ENCODE assay signal across 16 mouse cellular contexts in the genomic region with DNA sequence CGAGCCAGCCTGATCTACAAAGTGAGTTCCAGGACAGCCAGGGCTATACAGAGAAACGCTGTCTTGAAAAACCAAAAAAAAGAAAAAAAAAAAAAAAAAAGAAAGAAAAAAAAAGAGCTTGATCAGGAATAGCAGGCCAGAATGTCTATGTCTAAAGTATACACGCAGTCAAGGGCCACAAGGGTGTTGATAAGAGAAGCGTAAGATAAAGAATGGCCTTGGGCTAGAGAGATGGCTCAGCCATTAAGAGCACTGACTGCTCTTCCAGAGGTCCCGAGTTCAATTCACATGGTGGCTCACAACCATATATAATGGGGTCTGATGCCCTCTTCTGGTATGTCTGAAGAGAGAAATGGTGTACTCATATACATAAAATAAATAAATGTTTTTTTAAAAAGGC. TPM values are rescaled to one million over a fixed set of nuclear protein-coding genes. Genes with fewer than 3 reads are reported as not detected.
"Had no signal": no experiment of that assay in that cellular context is flagged by ENCODE, and none has a peak within 500 bp of the region (broad histone marks: within the 10 kb centered on the region; RNA-seq: fewer than 3 reads in every experiment).

No protein-coding gene starts in this region.

RNA-seq across cellular contexts. Expression of gene Rnf222, which starts 56.8 kb away (rescaled TPM):
- total RNA-seq: left cerebral cortex, postnatal 10 days; left cerebral cortex, postnatal 14 days; left cerebral cortex, postnatal 25 days; left cerebral cortex, postnatal 36 days; left cerebral cortex, postnatal 4 days; megakaryocyte progenitor cell, adult 5-6 weeks; megakaryocyte, adult 5-6 weeks; megakaryocyte-erythroid progenitor cell, adult 5-6 weeks; monocyte, adult 5-6 weeks had no signal
- polyA plus RNA-seq: limb, embryonic 11.5 days; macrophage; midbrain, embryonic 14.5 days; midbrain, embryonic 15.5 days; midbrain, embryonic 16.5 days; midbrain, postnatal 0 days; myocyte had no signal
